Comparison of ENCODE assay signal across 12 mouse cellular contexts in the genomic region with DNA sequence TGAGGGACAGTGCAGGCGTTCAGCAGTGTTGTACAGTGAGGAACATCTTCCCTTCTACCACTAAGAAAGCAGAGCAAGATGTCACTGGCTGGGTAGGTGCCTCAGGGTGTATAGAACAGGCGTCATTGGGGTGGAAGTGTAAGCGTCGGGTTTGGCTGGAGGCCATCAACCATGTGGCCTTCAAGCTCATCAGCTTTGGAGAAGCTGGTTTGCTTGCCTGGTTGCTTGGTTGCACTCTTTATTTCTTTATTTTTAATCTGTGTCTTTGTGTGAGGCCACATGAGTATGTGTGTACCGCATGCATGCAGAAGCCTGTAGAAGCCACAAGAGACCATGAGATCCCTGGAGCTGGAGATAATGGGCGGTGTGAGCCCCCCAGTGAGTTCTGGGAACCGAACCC.
"Had no signal": no experiment of that assay in that cellular context is flagged by ENCODE, and none has a peak within 500 bp of the region (broad histone marks: within the 10 kb centered on the region; RNA-seq: fewer than 3 reads in every experiment).

No protein-coding gene starts in this region.

- H3K27ac ChIP-seq: kidney, postnatal 0 days; limb, embryonic 15.5 days; liver, embryonic 12.5 days; midbrain, embryonic 12.5 days; stomach, embryonic 15.5 days had no signal

- DNase-seq: kidney, adult 11 months; kidney, adult 9 months; kidney, postnatal 36 days; lung, embryonic 14.5 days; lung, postnatal 14 days; right cerebral cortex, postnatal 25 days; thymus, postnatal 14 days had no signal

- H3K4me1 ChIP-seq: limb, embryonic 15.5 days; midbrain, embryonic 12.5 days; stomach, embryonic 15.5 days had no signal

- H3K27me3 ChIP-seq: limb, embryonic 15.5 days; liver, embryonic 12.5 days; midbrain, embryonic 12.5 days; stomach, embryonic 15.5 days had no signal

- H3K4me3 ChIP-seq: limb, embryonic 15.5 days; liver, embryonic 12.5 days; midbrain, embryonic 12.5 days; stomach, embryonic 15.5 days had no signal
